Mouse (Mus musculus) heart, adult 9 months (tissue): ENCODE data around the gene Traf3ip3.

Experiments used
- DNase-seq, 2 experiments: peaks; one replicate each; pipeline ENCODE4 v3.0.0; 2022; ENCODE audit warnings: low spot score in 2 of 2

The Traf3ip3 gene

DNA sequence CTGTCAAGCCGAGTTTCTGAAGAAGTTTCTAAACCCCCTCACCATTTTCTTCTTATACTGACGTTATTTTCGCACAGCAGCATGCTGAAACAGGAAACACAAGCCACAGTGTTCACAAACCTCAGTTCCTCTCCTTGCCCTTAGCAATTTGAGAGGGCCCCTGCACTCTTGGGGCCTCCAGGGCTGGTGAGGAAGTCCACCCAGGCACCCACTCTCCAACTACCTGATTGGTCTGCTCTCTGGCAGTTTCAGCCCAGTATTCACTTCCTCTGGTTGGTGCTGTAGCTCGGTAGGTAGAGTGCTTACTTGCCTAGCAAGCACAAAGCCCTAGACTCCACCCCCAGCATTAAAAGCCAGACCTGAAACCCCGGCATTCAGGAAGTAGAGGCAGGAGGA is at the start of gene Traf3ip3:
Gene Traf3ip3 (minus strand): TSS at position 321 of the 396 bp plus-strand sequence.
- peak; percentile 14 to 51 for DNase-seq

DNA sequence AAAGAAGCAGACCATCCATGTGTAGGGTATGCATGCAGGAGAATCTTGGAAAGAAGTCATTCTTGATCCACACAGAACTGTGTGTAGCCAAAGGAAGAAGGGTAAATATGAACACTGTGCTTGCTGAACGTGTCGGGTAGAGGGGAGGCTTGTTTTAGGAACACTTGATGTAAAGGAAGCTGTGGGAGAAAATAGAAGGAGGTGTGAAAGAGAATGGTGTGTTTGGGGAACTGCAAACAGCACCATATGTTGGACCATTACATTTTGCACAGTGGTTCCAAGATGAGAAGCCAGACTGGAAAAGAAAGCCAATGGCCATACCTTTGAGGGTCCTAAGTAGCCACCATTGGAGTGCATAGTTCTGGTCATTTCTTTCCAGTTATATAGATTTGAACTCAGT is 48.5 kb upstream of the Traf3ip3 start:
- DNase-seq, result no peak

DNA sequence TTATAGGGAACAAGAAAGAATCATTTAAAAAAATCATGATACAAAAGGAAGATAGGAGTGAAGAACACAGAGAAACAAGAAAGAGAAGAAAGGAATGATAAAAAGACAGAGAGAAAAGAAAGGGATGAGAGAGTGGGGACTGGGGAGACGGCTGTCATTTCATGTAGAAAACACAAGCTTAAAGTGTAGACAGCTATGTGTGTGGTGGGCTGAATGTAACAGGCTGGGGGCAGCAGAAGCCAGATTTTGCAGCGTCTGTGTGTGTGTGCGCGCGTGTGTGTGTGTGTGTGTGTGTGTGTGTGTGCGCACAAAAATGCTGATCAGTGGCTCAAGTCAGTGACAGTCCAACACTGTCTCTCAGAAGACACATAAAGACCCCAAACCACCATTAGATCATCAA is 42.7 kb upstream of the Traf3ip3 start:
- DNase-seq, result no peak

- no peak for DNase-seq
Measured at GRCm38 (mm10) chr1:193243571-193244193, 42.2 kb upstream of the Traf3ip3 start.

DNA sequence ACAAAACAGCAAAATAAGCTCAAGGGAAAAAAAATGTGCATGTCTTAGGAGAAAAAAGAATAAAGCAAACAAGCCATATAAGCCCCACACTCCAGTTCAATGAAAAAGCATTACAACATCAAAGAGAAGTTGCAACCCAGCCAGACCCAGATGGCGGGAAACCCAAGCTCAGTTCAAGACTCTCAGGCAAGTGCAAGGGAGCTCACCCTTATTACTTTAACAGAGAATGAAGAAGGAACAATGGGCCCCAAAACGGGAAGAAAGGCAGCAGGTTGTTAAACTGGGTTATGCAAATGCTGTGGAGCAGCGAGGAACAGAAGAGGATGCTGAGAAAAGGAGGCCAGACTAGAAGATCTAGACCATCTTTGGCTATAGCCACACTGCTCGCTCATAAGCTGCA is 41.4 kb upstream of the Traf3ip3 start:
- DNase-seq, result no peak

DNA sequence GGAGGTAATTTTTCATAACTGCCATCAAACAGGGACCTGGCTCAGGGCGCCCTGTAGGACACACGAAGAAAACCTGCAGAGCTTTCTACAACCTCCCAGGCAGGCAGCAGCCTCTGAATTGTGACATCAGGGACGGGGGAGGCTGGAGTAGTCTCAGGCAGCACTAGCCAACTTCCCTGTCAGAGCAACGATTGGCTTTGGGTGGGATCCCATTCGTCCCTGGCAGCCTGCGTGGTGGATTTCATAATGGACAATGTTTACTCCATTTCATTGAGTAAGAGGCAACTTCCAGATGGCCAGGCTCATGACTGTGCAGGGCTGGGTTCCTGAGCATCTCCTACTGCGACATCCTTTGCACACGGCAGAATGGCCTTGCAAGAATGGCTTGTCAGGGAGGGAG is 40.7 kb upstream of the Traf3ip3 start:
- peak; percentile 91 to 92 for DNase-seq

GRCm38 (mm10) chr1:193241436-193241835 is 39.9 kb upstream of the Traf3ip3 start:
- no peak for DNase-seq

GRCm38 (mm10) chr1:193238426-193238825 is 36.9 kb upstream of the Traf3ip3 start:
- DNase-seq, result no peak

DNA sequence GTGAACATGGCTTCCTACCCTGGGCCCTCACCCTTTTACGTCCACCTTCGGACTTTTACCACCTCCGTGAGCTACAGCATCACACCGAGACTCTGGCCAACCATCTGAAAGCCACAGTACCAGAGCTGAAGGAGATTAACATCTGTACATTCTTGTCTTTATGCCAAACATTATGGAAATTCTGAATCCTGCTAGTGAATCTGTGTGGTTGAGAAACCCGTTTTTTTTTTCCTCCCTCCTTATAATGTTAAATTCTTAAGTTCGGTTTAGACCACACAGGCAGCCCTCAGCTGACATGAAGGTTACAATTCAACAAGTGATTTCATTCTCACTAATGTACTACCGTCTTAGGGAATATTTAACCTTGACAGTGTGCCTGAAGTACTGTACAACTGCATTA is 33.4 kb upstream of the Traf3ip3 start:
- no peak for DNase-seq

DNA sequence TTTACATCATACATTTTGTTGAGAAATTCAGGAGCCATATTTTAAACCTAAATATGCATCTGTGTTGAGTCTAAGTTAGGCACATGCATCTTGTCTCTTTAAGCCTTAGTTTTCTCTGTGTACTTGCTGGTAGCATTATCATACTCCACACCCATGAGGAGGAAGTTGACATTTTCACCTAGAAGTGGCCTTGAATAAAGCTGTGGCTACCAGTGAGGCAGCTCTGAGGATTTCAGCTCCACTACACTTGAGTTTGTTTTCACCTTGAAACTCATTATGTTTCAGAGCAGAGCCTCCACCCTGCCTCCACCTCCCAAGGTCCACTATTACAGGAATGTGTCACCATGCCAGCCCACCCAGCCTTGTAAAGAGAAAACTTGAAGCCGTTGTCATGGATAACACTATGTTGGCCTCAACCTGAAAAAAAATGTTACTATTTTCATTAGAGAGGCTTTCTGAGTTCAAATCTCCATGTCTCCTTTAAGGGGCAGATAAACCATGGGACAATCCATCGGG is 32.7 kb upstream of the Traf3ip3 start:
- DNase-seq, result no peak

GRCm38 (mm10) chr1:193232732-193233131 is 31.2 kb upstream of the Traf3ip3 start:
- DNase-seq, result no peak

- DNase-seq, result no peak
Measured at GRCm38 (mm10) chr1:193230935-193231334, 29.4 kb upstream of the Traf3ip3 start.

GRCm38 (mm10) chr1:193230531-193230930 is 29.0 kb upstream of the Traf3ip3 start:
- no peak for DNase-seq

DNA sequence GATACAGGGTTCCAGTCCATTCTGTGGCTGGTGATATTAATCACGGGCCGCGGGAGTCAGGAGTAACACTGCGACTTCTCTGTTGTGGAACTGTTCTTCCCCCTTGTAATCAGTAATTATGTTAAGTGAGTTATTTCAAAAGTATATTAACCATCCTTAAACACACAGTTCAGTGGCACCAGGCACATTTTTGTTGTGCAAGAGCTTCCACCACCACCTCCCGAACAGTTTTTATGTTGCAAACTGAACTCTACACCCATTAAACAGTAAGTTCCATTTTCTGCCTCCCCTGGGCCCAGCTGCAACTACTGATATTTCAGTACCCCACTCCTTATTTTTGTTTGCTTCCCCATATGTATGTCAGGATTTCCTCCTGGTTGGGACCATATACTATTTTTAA is 28.1 kb upstream of the Traf3ip3 start:
- no peak for DNase-seq

GRCm38 (mm10) chr1:193227537-193227936 is 26.0 kb upstream of the Traf3ip3 start:
- DNase-seq, result no peak

DNA sequence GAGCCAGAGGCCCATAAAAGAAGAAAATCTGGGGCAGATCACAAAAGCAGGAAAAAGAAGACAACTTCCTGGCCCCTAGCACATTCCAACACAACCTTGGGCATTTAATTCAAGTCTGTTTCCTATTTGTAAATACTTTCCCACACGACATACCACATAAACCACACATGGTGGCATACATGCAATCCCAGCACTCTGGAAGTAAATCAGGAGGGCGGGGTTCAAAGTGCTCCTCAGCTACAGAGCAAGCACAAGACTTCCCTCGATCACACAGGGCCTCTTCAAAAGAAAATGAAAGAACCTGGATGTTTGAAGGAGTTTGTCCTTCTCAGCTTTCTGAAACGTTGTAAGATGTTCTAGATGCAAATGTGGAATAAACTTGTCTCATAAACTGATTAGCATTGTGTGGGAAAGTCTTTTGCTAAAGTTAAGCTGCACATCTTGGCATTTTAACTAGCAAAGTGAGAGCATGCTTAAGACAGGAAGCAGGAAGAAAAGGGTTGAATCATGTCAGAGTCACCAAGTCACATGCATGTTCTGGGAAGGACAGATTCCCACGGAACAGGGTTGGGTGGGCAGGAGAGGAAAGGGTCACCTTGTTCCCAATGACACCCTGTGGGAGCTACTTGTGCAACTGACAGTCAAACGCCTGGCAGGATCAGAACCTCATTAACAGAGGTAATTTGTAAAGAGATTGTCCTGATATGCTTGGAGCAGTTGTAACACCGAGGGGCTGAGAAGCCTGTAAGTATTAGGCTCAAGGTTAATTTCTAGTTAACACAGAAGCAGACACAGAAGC is 25.4 kb upstream of the Traf3ip3 start:
- DNase-seq, result no peak

DNA sequence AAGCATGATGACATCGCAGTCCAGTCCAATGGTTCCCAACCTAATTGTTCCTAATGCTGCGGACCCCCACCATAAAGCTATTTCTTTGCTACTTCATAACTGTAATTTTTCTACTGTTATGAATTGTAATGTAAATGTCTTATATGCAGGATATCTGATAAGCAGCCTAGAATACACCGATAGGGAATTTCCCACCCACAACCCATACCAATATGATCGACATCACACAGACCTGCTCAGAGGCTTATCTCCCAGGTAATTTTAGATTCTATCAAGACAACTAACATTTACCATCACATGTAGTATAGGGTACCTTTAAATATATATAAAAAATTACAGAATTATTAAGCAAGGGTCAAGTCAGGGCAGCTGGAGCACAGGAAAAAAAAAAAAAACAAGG is 24.6 kb upstream of the Traf3ip3 start:
- DNase-seq, result no peak

- no peak for DNase-seq
Measured at GRCm38 (mm10) chr1:193225531-193225930, 24.0 kb upstream of the Traf3ip3 start.

- DNase-seq, result no peak
Measured at GRCm38 (mm10) chr1:193220408-193220807, 18.9 kb upstream of the Traf3ip3 start.

DNA sequence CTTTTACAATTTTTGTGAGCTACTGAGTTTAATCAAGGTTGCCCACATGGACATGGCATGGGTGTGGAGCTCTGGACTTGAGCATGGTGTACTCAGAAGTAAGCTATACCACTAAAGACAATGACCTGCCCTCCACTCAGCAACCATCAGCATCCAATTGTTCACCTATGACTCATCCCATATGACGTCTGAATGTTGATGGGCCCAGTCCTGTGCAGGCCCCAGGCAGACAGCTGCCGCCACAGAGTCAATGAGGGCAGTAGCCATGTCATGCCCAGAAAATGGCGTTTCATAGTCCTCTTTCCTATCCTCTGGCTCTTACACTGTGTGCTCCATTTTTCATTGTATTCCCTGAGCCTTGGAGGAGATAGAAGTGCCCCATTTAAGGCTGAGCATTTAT is 14.5 kb upstream of the Traf3ip3 start:
- DNase-seq, result no peak

DNA sequence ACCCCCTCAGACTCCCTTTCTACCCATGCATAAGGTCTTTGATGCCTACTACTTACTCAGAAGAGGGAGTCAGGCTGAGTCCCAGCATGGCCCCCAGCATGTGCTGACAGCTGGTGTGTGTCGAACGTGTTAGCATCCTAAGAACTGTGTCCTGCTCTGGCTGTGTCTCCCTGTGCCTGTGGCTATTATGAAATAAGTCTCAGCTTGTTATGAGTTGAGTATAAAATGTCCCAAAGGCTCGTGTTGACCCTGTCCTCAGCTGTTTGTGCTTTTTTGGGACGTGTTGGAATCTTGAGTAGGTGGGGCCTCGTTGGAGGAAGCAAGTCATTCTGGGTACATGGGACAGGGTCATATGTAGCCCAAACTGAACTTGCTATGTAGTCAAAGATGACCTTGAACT is 12.6 kb upstream of the Traf3ip3 start:
- DNase-seq, result no peak

GRCm38 (mm10) chr1:193211371-193211770 is 9.9 kb upstream of the Traf3ip3 start:
- peak; percentile 32 to 54 for DNase-seq

- DNase-seq, result no peak
Measured at GRCm38 (mm10) chr1:193208178-193208577, 6.7 kb upstream of the Traf3ip3 start.
